Mouse (Mus musculus) testis, adult 2 months (tissue): Measurements from ENCODE around the gene Snrpb2.

Experiments used
- CTCF ChIP-seq: fragments of 200-500 bp; IDR thresholded peaks from 2 replicates; pipeline ENCODE4 v1.5.1; 2012; ENCODE audit warnings: low read depth, mild to moderate bottlenecking, inconsistent platforms, low read length, moderate library complexity; ENCODE audit not compliant: control insufficient read depth, insufficient read depth, insufficient replicate concordance
- POLR2A ChIP-seq: fragments of 200-500 bp; IDR thresholded peaks from 2 replicates; pipeline ENCODE4 v1.6.1; 2012; ENCODE audit warnings: low read depth, mild to moderate bottlenecking, inconsistent platforms, low read length, moderate library complexity; ENCODE audit not compliant: control insufficient read depth

GRCm38 (mm10) chr2:143118221-143118620 is 55.4 kb downstream of the Snrpb2 start:
- TF ChIP-seq POLR2A, result no peak
- no peak for TF ChIP-seq CTCF
